Mouse (Mus musculus): ENCODE data around the gene Agrp. TPM values are rescaled to one million over a fixed set of nuclear protein-coding genes. Genes with fewer than 3 reads are reported as not detected.
A peak's percentile ranks its signal among the peaks of the same experiment; 100 is the strongest.

Agrp gene
- polyA plus RNA-seq, 1 experiment from 2014 or later, result not detected

DNA sequence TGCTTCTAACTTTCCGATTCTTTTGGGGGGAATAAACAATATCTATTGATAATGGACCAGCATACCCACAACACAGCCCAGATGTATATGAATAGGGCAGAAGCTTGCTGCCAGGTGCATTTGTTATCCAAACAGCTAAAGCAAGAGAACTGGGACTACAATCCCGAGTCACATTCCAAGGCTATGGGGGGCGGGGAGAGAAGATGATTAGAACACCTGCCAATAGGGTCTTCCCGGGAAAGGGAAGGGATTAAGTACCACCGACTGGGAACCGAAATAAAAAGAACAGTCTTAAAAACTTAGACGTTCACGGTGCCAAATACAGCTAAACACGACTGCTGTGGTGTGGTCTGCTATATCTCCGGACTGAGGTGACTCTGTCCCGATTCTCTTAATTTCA lies 1.7 kb downstream of the Agrp start:
- Histone ChIP-seq H3K79me2 (ENCODE audit: inconsistent target) (peaks cover 39% of the 10 kb centered on the region), H3K4me3 (ENCODE audit: inconsistent target) (peak overlapping the region; percentile 70), H3K27ac (peak overlapping the region; percentile 73), H3K36me3 (ENCODE audit: inconsistent target) (no peaks in the 10 kb centered on the region)
- 7% methylated on average over 11 of the region's 11 CpGs for WGBS (ENCODE audit: missing documents)

DNA sequence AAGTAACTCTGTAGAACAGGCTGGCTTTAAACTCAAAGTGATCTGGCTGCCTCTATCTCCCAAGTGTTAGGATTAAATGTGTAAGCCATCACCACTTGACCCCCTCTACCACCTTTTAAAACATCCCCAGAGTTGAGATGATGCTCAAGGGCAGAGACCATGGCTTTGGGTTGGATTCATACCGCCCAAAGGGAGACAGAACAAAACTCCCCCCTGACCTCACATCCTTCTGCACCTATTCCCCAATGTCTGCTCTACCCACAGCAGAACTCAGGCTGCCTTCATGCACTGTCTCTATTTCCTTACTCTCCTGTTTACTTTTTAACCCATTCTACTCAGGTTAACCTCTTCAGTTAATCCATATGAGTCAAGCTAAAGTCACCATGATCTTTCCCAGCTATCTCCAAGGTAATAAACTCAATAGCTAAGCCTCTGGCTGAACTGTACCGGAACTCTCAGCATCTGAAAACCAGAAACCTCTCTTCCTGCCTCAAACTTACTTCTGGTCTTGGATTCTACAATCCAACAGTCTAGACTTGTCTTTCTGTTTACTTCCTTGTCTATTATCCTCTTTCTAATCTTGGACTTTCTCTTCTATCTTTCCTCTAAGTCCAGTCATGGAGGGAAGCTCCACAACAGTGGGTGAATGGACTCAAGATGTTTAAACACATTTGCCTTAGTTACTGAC lies 2.3 kb downstream of the Agrp start:
- H3K27ac ChIP-seq, result peak overlapping the region; percentile 73
- WGBS (ENCODE audit: missing documents), result 48% methylated on average over 2 of the region's 2 CpGs
- H3K4me3 ChIP-seq (ENCODE audit: inconsistent target), result peak overlapping the region; percentile 70
- H3K36me3 ChIP-seq (ENCODE audit: inconsistent target), result no peaks in the 10 kb centered on the region
- H3K79me2 ChIP-seq (ENCODE audit: inconsistent target), result peaks cover 34% of the 10 kb centered on the region

DNA sequence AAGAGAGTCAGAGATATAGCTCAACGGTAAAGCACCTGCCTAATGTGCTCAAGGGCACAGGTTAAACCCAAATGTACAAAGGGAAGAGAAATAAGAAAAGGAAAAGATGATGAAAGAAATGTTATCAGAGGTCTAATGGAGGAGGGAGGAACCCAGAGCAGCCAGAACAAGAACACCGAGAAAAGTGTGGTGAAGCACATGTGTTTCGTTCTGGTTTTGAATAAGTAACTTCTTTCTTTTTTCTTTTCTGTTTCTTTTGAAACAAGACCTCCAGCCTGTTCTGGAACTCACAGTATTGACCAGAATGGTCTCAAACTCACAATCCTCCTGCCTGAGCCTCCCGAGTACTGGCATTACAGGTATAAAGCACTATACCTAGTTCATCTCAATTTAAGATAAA lies 7.9 kb downstream of the Agrp start:
- H3K79me2 ChIP-seq (ENCODE audit: inconsistent target), result peaks cover 10% of the 10 kb centered on the region; the same call in 1 of the 2 replicates
- no peak overlapping the region for H3K27ac ChIP-seq
- 81% methylated on average over 4 of the region's 4 CpGs for WGBS (ENCODE audit: missing documents)
- no peak overlapping the region for H3K4me3 ChIP-seq (ENCODE audit: inconsistent target)
- H3K36me3 ChIP-seq (ENCODE audit: inconsistent target), result no peaks in the 10 kb centered on the region

DNA sequence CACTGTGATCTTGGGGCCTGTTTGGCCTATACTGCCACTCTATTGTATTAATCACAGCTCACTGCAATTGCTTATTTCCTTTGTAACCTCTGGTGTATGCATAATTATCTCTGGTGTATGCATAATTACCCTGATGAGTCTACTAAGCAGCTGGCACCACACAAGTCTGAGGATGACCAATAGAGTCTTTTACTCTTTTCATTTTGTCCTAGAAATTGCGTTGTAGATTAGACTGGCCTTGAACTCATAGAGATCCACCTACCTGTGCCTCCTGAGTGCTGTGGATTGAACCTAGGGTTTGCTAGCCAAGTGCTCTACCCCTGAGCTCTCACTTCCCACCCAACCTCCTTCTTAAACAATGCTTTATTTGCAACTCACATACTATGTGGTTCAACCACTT lies 11.1 kb downstream of the Agrp start:
- 80% methylated on average over 1 of the region's 1 CpGs for WGBS (ENCODE audit: missing documents)
- Histone ChIP-seq H3K4me3 (ENCODE audit: inconsistent target) (no peak overlapping the region), H3K79me2 (ENCODE audit: inconsistent target) (no peaks in the 10 kb centered on the region), H3K27ac (no peak overlapping the region), H3K36me3 (ENCODE audit: inconsistent target) (peaks cover 8% of the 10 kb centered on the region)

DNA sequence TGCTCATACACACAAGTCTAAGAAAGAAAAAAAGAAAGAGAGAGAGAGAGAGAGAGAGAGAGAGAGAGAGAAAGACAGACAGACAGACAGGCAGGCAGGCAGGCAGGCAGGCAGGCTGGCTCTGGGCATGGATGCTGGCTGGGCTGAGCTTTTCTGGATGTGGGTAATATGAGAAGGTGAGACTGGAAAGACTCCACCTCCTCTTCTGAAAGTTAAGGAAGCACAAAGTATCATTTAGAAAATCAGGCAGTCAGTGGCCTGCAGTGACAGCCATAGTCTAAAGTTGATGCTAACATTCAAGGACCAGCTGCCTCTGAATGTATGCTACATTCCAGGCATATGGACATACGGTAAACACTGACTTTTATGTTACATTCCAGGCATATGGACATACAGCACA lies 12.4 kb downstream of the Agrp start:
- 90% methylated on average over 1 of the region's 1 CpGs for WGBS (ENCODE audit: missing documents)
- H3K4me3 ChIP-seq (ENCODE audit: inconsistent target), result no peak overlapping the region

DNA sequence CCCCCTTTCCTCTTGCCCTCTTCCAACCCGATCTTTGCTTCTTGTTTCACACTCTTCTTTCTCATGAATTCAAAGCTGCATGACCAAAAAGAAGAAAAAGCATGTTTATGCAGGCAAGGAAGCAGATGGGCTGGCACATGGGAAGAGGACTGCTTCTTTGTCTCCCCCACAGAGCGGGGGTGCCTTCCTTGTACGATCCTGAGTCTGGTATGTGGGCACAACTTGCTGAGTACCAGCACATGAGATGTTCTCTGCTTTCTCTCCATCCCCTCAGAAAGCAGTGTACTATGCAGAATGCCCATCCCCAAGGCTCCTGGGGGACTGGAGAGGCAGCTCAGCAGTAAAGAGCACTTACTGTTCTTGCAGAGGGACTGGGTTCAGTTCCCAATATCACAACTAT lies 12.8 kb downstream of the Agrp start:
- H3K27ac ChIP-seq, result no peak overlapping the region
- 44% methylated on average over 3 of the region's 3 CpGs for WGBS (ENCODE audit: missing documents)
- no peak overlapping the region for H3K4me3 ChIP-seq (ENCODE audit: inconsistent target)
- no peaks in the 10 kb centered on the region for H3K79me2 ChIP-seq (ENCODE audit: inconsistent target)
- peaks cover 25% of the 10 kb centered on the region for H3K36me3 ChIP-seq (ENCODE audit: inconsistent target)

More for the DNA sequence above, 12.4 kb downstream of the Agrp start:
- no peak overlapping the region for H3K27ac ChIP-seq
- peaks cover 21% of the 10 kb centered on the region for H3K36me3 ChIP-seq (ENCODE audit: inconsistent target)
- H3K79me2 ChIP-seq (ENCODE audit: inconsistent target), result no peaks in the 10 kb centered on the region

DNA sequence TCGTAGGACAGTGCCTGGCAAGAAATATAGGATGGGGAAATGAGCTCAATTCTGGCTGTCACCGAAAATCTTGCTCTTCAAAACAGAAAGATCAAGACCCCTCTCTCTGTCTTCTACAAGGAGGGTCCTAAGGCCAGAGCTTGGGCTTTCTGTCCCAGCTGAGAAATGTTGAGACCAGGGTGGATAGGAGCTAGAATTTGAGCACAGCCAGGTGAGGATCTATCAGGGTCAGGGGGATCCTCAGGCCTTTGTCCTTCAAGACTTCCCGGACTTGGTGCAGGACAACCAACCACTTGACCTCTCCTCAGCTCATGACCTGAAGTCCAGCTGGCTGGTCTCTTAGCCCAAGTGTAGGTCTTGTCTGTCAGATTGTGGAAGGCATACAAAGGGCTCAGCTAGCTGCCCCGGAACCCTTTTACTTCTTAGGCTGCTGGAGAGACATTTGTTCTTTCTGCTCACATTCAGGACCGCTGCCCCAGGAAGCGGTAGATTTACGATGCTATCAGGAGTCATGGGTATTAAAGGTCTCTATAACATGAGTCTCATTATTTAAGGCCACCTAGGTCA lies 13.4 kb downstream of the Agrp start:
- no peaks in the 10 kb centered on the region for H3K79me2 ChIP-seq (ENCODE audit: inconsistent target)
- WGBS (ENCODE audit: missing documents), result 59% methylated on average over 7 of the region's 7 CpGs
- H3K4me3 ChIP-seq (ENCODE audit: inconsistent target), result no peak overlapping the region
- H3K36me3 ChIP-seq (ENCODE audit: inconsistent target), result peaks cover 31% of the 10 kb centered on the region
- H3K27ac ChIP-seq, result no peak overlapping the region

DNA sequence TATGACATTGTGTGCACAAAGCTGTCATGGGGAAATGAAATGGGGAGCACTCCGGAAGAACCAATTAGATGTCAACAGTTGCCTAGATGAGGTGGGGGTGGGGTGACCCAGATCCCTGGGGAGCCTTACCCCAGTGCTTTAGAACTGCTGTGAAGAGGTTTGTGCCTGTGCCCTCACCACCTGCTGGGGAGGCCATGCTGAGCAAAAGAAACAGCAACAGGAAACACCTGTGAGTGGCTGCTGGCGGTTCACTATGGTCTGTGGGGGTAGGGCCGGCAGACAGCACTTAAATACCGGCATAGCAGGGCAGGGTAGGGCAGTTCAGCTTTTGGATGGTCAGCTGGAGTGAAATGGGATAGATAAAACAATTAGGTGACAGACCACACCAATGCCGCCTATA lies 14.1 kb downstream of the Agrp start:
- Histone ChIP-seq H3K4me3 (ENCODE audit: inconsistent target) (no peak overlapping the region), H3K27ac (no peak overlapping the region), H3K79me2 (ENCODE audit: inconsistent target) (no peaks in the 10 kb centered on the region), H3K36me3 (ENCODE audit: inconsistent target) (peaks cover 38% of the 10 kb centered on the region)
- 52% methylated on average over 5 of the region's 5 CpGs for WGBS (ENCODE audit: missing documents)

DNA sequence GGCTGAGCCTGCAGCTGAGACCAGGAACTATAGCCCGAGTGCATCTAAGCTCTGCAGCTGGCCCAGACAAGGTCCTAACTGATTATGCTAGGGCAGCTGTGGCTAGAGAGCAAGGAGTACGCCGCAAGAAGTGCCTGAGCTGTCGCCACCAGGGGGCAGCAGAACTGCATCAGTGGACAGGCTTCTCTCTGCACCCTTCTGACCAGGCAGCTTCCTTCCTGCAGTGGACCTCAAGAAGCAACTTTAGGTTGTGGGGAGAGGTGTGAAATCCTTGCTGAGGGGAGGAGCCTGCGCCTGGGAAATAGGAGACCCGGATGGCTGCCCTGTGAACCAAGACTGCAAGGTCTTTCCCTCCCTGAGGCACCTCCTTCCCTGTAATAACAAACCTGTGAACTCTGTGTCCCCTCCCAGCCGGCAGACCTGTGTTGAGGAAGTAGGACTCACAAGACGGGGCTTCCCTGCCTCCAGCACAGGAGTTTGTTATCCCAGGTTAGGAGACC lies 14.7 kb downstream of the Agrp start:
- WGBS (ENCODE audit: missing documents), result 3% methylated on average over 8 of the region's 8 CpGs
- Histone ChIP-seq H3K36me3 (ENCODE audit: inconsistent target) (peaks cover 44% of the 10 kb centered on the region), H3K27ac (no peak overlapping the region), H3K4me3 (ENCODE audit: inconsistent target) (no peak overlapping the region), H3K79me2 (ENCODE audit: inconsistent target) (no peaks in the 10 kb centered on the region)

DNA sequence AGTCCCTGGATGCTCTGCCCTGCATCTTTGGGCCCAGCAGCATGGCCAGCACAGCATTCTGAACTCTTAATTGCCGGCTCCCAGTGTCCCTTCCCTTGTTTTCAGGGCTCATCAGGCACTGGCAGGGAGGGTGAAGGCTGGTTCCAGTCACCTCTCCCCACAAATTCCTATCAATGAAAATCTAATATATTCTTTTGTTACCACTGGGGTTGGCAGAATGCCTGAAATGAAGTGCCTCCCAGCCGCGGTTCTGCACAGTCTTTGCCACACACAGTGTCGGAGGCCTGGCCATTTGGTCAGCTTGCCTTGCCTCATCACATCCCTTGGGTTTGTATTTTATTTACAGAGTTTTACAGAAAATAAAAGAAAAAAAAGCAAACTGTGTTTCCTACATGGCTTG lies 15.4 kb downstream of the Agrp start:
- Histone ChIP-seq H3K79me2 (ENCODE audit: inconsistent target) (no peaks in the 10 kb centered on the region), H3K36me3 (ENCODE audit: inconsistent target) (peaks cover 51% of the 10 kb centered on the region), H3K4me3 (ENCODE audit: inconsistent target) (no peak overlapping the region), H3K27ac (no peak overlapping the region)
- WGBS (ENCODE audit: missing documents), result 64% methylated on average over 4 of the region's 4 CpGs

DNA sequence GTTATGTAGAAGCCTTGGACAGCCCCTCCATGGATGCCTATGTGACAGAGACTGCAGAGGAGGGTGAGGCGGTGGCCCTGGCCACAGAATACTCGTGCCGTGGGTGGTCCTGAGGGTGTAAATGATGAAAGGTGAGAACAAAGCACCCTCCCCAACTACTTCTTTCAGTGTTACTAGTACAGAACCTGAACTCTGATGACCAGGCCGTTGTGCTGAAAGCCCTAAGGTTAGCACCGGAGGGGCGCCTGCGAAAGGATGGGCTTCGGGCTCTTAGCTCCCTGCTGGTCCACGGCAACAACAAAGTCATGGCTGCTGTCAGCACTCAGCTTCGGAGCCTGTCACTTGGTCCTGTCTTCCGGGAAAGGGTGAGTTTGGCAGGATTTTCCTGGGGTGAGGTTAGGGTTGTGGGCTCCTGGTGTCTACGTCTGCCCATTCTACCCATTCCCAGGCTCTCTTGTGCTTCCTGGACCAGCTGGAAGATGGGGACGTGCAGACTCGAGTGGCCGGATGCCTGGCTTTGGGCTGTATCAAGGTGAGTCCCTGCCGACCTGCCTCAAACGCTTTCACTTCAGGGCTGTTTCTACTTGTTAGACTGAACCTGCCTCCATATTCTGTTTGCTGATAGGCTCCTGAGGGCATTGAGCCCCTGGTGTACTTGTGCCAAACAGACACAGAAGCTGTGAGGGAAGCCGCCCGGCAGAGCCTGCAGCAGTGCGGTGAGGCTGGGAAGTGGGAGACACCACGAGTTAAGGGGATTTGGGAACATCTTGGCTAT lies 16.1 kb downstream of the Agrp start:
- Histone ChIP-seq H3K36me3 (ENCODE audit: inconsistent target) (peaks cover 58% of the 10 kb centered on the region), H3K79me2 (ENCODE audit: inconsistent target) (no peaks in the 10 kb centered on the region), H3K27ac (no peak overlapping the region), H3K4me3 (ENCODE audit: inconsistent target) (no peak overlapping the region)
- 94% methylated on average over 21 of the region's 21 CpGs for WGBS (ENCODE audit: missing documents)

DNA sequence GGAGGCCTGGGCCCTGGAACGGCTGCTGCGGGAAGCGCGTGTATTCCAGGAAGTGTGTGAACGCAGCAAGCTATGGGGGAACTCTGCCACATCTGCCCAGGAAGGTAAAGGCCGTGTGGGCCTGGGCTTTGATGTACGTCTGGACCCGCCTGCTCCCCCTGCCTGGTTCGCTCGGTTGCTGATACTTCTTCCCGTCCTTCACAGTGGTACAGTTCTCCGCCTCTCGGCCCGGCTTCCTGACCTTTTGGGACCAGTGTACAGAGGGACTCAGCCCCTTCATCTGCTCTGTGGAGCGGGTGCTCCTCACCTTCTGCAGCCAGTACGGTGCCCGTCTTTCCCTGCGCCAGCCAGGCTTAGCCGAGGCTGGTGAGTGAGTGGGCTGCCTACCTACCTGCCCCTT lies 17.0 kb downstream of the Agrp start:
- H3K79me2 ChIP-seq (ENCODE audit: inconsistent target), result no peaks in the 10 kb centered on the region
- 93% methylated on average over 19 of the region's 19 CpGs for WGBS (ENCODE audit: missing documents)
- H3K27ac ChIP-seq, result no peak overlapping the region
- H3K4me3 ChIP-seq (ENCODE audit: inconsistent target), result no peak overlapping the region
- H3K36me3 ChIP-seq (ENCODE audit: inconsistent target), result peaks cover 67% of the 10 kb centered on the region

DNA sequence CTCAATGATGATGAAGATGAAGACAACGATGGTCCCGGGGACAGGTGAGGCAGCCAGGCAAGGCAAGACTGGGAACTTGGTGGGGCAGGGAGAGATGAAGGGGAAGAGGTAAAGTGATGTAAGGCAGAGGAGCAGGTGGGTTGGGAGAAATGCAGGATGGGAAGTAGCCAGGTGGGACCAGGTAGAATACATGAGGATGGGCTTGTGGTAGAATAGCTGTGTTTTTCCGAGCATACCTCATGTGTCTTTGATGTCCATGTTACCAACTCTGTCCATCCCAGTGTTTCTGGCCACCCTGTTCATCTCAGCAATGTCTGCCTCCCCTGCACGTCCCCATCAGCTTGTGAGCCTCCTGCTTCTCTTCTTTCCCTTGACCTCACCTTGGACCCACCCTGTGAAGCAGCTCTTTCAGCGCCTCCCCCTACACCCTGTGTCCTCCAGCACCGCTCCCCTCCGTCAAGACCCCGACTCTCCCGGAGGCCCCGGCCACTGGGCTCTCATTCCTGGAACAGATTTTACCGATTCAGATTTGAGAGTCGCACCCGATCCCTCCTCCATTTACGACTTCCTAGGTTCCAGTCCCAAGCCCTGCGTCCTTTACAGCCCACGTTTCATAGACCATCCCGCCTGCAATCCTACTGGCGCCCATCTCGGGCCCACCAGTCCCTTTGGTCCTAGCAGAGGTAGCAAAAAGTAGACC lies 18.2 kb downstream of the Agrp start:
- no peak overlapping the region for H3K27ac ChIP-seq
- whole genome bisulfite sequencing (ENCODE audit: missing documents), result 93% methylated on average over 18 of the region's 19 CpGs
- H3K36me3 ChIP-seq (ENCODE audit: inconsistent target), result peaks cover 68% of the 10 kb centered on the region
- no peaks in the 10 kb centered on the region for H3K79me2 ChIP-seq (ENCODE audit: inconsistent target)
- no peak overlapping the region for H3K4me3 ChIP-seq (ENCODE audit: inconsistent target)

DNA sequence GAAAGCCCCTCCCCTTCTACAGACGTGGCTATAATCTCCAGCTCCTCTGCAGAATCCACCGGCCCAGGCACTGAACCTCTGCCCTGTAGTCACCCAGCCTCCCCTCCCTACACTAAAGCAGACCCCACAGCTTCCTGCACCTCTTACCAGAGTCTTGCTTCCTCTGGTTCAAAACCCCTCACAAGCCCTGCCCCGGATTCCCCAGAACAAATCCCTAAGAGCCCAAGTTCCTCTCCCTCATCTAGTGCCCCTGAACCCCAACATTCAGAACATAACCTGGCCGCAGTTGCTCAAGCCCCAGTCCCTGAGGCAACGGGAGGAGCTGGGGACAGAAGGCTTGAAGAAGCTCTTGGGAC lies 18.9 kb downstream of the Agrp start:
- H3K36me3 ChIP-seq (ENCODE audit: inconsistent target), result peaks cover 68% of the 10 kb centered on the region

More for the DNA sequence above, 18.9 kb downstream of the Agrp start:
- WGBS (ENCODE audit: missing documents), result 93% methylated on average over 4 of the region's 5 CpGs
- H3K27ac ChIP-seq, result no peak overlapping the region
- peaks cover 3% of the 10 kb centered on the region; the same call in 1 of the 2 replicates for H3K79me2 ChIP-seq (ENCODE audit: inconsistent target)
- H3K4me3 ChIP-seq (ENCODE audit: inconsistent target), result no peak overlapping the region

Data from macrophage (primary cell).